Mouse (Mus musculus) liver, adult (tissue): Measurements from ENCODE around the gene Dock3.

ENCODE experiments used
- GATA4 ChIP-seq: IDR thresholded peaks from 2 replicates; pipeline ENCODE4 v1.6.1; 2014; ENCODE audit warnings: mild to moderate bottlenecking, low read length; ENCODE audit not compliant: insufficient replicate concordance

The Dock3 gene

GRCm38 (mm10) chr9:106886828-106887702 lies 344.6 kb downstream of the Dock3 start, which contains the start of gene Rbm15b:
TSS of gene Rbm15b (minus strand) at chr9:106887428.
- TF ChIP-seq GATA4: peak; percentile 78; the same call in 1 of the 2 replicates

- TF ChIP-seq GATA4: no peak
These were observed 345.6 kb downstream of the Dock3 start for GRCm38 (mm10) chr9:106885901-106886731.

DNA sequence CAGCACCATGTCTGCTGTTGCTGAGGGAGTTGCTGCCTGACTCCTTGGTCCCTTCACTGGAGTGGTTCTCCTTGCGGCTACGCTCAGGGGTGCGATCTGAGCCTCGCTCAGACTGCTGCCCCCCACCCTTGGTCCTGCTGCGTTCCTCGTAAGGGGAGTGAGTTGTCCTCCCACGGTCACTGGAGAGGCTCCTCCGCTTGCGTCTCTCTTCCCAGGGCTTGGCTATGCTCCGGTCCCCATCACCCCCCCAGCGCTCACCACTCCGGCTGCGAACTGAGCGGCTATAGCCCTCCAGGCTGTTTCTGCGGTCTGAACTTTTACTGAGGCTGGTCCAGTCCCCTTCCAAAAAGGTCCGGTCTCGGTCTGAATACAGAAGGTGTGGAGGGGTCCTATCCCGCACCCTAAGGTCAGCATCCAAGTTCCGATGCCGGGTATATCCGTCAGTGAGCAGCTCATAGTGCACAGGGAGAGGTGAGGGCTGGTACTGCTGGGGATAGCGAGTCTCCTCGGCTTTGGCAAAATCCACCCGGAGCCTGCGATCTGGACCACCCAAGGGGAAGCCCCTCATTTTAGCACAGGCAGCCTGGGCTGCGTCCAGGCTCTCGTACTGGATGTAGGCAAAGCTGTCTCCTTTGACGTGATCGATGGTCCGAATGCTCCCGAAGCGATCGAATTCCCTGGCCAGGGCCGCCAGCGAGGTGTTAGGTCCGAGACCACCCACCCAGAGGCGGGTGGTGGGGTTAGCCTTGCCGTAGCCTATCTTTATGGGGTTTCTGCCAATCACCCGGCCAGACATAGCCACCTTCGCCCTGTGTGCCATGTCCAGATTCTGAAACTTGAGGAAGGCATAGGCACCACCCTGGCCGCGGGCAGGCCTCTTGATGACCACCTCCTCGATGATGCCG lies 346.5 kb downstream of the Dock3 start:
- no peak for TF ChIP-seq GATA4

- TF ChIP-seq GATA4: no peak
These were observed 347.4 kb downstream of the Dock3 start for GRCm38 (mm10) chr9:106884306-106884705.

DNA sequence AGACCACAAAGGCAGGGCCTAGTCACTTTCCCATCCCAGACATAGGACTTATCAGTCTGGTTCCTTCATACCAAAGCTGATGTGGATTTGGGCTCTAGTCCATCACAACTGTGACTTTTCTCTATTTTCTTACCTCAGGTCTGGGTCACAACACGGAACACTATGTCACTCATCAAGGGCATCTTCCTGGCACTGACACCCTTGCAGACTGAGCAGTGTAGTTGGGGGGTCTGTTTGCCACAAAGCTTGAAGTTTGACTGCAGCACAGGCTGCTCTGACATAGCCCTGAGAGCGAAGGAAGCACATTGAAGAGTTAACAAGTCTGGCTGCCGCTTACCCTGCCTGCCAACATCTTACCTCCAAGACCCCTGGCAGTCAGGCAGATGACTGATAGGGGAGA lies 348.6 kb downstream of the Dock3 start:
- TF ChIP-seq GATA4: no peak

GRCm38 (mm10) chr9:106882176-106882575 lies 349.5 kb downstream of the Dock3 start:
- TF ChIP-seq GATA4: no peak

GRCm38 (mm10) chr9:106881071-106881755 lies 350.5 kb downstream of the Dock3 start:
- TF ChIP-seq GATA4: no peak

DNA sequence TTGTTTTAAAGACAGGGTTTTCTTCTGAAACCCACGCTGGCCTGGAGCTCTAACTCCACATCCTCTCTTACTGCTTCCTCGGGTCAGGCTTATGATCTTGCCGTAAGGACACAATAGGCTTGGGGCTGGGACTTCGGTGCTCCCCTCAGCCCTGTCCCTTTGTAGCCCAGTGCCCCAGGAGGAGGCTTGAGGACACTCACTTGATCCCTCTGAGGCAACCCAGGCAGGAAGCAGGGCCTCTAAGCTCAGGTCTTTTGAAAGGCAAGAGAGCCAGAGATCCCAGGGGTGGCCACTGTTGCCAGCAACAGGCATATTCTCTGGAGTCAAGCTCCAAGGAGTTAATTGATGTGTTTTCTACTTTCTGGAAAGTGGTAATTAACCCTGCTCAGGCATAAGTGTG lies 352.2 kb downstream of the Dock3 start:
- no peak for TF ChIP-seq GATA4

- TF ChIP-seq GATA4: no peak
These were observed 355.0 kb downstream of the Dock3 start for GRCm38 (mm10) chr9:106876666-106877065.

GRCm38 (mm10) chr9:106874216-106874615 lies 357.5 kb downstream of the Dock3 start:
- no peak for TF ChIP-seq GATA4

DNA sequence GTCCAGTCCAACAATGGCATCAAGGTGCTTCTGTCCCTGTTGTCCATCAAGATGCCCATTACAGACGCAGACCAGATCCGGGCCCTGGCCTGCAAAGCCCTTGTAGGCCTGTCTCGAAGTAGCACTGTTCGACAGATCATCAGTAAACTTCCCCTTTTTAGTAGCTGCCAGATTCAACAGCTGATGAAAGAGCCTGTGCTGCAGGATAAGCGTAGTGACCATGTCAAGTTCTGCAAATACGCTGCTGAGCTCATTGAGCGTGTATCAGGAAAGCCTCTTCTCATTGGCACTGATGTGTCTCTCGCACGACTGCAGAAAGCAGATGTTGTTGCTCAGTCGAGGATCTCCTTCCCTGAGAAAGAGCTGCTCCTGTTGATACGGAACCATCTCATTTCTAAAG lies 373.7 kb downstream of the Dock3 start:
- no peak for TF ChIP-seq GATA4

DNA sequence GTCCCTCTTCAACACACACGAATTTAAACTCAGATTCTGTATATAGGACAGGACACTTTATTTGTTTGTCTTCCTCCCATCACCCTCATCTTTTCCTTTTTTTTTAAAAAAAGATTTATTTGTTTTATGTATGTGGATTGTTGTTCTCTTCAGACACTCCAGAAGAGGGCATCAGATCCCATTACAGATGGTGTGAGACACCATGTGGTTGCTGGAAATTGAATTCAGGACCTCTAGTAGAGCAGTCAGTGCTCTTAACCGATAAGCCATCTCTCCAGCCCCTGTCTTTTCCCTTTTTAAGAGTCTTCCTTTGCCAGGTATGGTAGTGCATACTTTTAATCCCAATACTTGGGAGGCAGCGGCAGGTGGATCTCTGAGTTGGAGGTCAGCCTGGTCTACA lies 375.0 kb downstream of the Dock3 start:
- no peak for TF ChIP-seq GATA4
